Comparison of ENCODE assay signal across 8 mouse cellular contexts in genomic region chr6:112728760-112729422, GRCm38 (mm10). TPM values are rescaled to one million over a fixed set of nuclear protein-coding genes. Genes with fewer than 3 reads are reported as not detected.
DNase-seq lines count a peak whose midpoint lies in the region; ATAC-seq lines count a peak whose summit lies in the region.

No protein-coding gene starts in this region.

- H3K27me3 ChIP-seq in forebrain, embryonic 16.5 days (replicated peaks; ENCODE audit: control insufficient read depth, insufficient read depth, low read length): no peaks in the 10 kb centered on the region
- H3K27me3 ChIP-seq in liver, embryonic 16.5 days (ENCODE audit: control insufficient read depth, insufficient read depth, low read depth, low read length): no peaks in the 10 kb centered on the region
- H3K27me3 ChIP-seq in neural tube, embryonic 11.5 days (ENCODE audit: control insufficient read depth, insufficient read depth, low read length): no peaks in the 10 kb centered on the region

- 2% methylated on average over 17 of the region's 17 CpGs for WGBS in forebrain, embryonic 16.5 days
- WGBS in large intestine, adult 2 months: 7% methylated on average over 17 of the region's 17 CpGs
- 15% methylated on average over 17 of the region's 17 CpGs for WGBS in liver, embryonic 16.5 days (ENCODE audit: insufficient replicate concordance)
- 10% methylated on average over 17 of the region's 17 CpGs for WGBS in neural tube, embryonic 11.5 days

- no peak overlapping the region for H3K4me3 ChIP-seq in forebrain, embryonic 16.5 days (replicated peaks; ENCODE audit: low read length)
- peak overlapping the region; percentile 13; the same call in 1 of the 2 replicates for H3K4me3 ChIP-seq in liver, embryonic 16.5 days (ENCODE audit: low read depth, low read length)
- H3K4me3 ChIP-seq in neural tube, embryonic 11.5 days (ENCODE audit: low read depth, low read length): peak overlapping the region; percentile 8; the same call in 1 of the 2 replicates

- ATAC-seq in forebrain, embryonic 16.5 days: peak; percentile 79
- ATAC-seq in liver, embryonic 16.5 days (ENCODE audit: low read depth): no peak
- ATAC-seq in neural tube, embryonic 11.5 days (ENCODE audit: insufficient read depth, low FRiP score, low TSS enrichment): peak; percentile 67; the same call in 1 of the 2 replicates
- no peak for ATAC-seq in erythroid progenitor cell, adult 5-6 weeks (replicated peaks; ENCODE audit: low FRiP score, poor library complexity, severe bottlenecking)

- H3K9ac ChIP-seq in forebrain, embryonic 16.5 days (replicated peaks; ENCODE audit: low read depth, low read length): no peak overlapping the region
- H3K9ac ChIP-seq in liver, embryonic 16.5 days (ENCODE audit: low read depth, low read length): no peak overlapping the region
- H3K9ac ChIP-seq in neural tube, embryonic 11.5 days (ENCODE audit: low read length): no peak overlapping the region

- peak overlapping the region; percentile 27 for H3K4me2 ChIP-seq in forebrain, embryonic 16.5 days (ENCODE audit: low read length)
- H3K4me2 ChIP-seq in liver, embryonic 16.5 days (ENCODE audit: low read depth, low read length): peak overlapping the region; percentile 28; the same call in 1 of the 2 replicates
- no peak overlapping the region; the same call in 1 of the 2 replicates for H3K4me2 ChIP-seq in neural tube, embryonic 11.5 days (ENCODE audit: low read depth)

- peak overlapping the region; percentile 54 for H3K27ac ChIP-seq in forebrain, embryonic 16.5 days (ENCODE audit: low read length)
- H3K27ac ChIP-seq in liver, embryonic 16.5 days (ENCODE audit: low read length): no peak overlapping the region
- H3K27ac ChIP-seq in neural tube, embryonic 11.5 days (ENCODE audit: low read depth, low read length): no peak overlapping the region

- peaks cover 17% of the 10 kb centered on the region for H3K36me3 ChIP-seq in forebrain, embryonic 16.5 days (ENCODE audit: control insufficient read depth, insufficient read depth)
- H3K36me3 ChIP-seq in liver, embryonic 16.5 days (ENCODE audit: control insufficient read depth, insufficient read depth): no peaks in the 10 kb centered on the region
- H3K36me3 ChIP-seq in neural tube, embryonic 11.5 days (ENCODE audit: control insufficient read depth, insufficient read depth, low read length): peaks cover 13% of the 10 kb centered on the region

- peaks cover 13% of the 10 kb centered on the region for H3K4me1 ChIP-seq in forebrain, embryonic 16.5 days (replicated peaks; ENCODE audit: control insufficient read depth, insufficient read depth, low read length)
- no peaks in the 10 kb centered on the region for H3K4me1 ChIP-seq in liver, embryonic 16.5 days (ENCODE audit: control insufficient read depth, low read depth, low read length)
- 0 out of 2 replicates have a peak, but pooled peaks cover 3% of the 10 kb centered on the region for H3K4me1 ChIP-seq in neural tube, embryonic 11.5 days (ENCODE audit: control insufficient read depth, insufficient read depth, low read length)

- DNase-seq in adrenal gland, postnatal 25 days: peak; percentile 21
- peak; percentile 31 for DNase-seq in heart, postnatal 25 days (ENCODE audit: low spot score)
- DNase-seq in large intestine, adult 2 months (ENCODE audit: low read depth, low spot score): peak; percentile 31
- DNase-seq in neural tube, embryonic 11.5 days (ENCODE audit: low spot score): peak; percentile 81
- peak; percentile 24 to 39 for DNase-seq in thymus, postnatal 36 days

- intact Hi-C loops in heart, postnatal 25 days (cut with DNase I): no loop called here

- H3K9me3 ChIP-seq in forebrain, embryonic 16.5 days (ENCODE audit: control insufficient read depth, low read length): peaks cover 3% of the 10 kb centered on the region; the same call in 1 of the 2 replicates
- no peaks in the 10 kb centered on the region for H3K9me3 ChIP-seq in liver, embryonic 16.5 days (replicated peaks; ENCODE audit: control insufficient read depth, low read length)
- no peaks in the 10 kb centered on the region for H3K9me3 ChIP-seq in neural tube, embryonic 11.5 days (ENCODE audit: control insufficient read depth, low read length)

RNA-seq across cellular contexts. Expression of gene Rad18, which starts 32.4 kb away (rescaled TPM):
- 10.7 and 11.2 TPM in 2 replicates for total RNA-seq in adrenal gland, postnatal 25 days (2021)
- polyA plus RNA-seq in forebrain, embryonic 16.5 days (2015; fragmentation: Nextera tagmentation; extraction: Ambion mirVana): 20.0 and 20.3 TPM in 2 replicates
- 1 to 10 TPM; 1.2 to 1.4 TPM for total RNA-seq in heart, postnatal 25 days (2021)
- polyA plus RNA-seq in large intestine, adult 2 months (2012; rRNA removed): 1.9 and 2.6 TPM in 2 replicates
- 22.6 and 24.4 TPM in 2 replicates for polyA plus RNA-seq in liver, embryonic 16.5 days (2015; fragmentation: Nextera tagmentation; extraction: Ambion mirVana)
- polyA plus RNA-seq in neural tube, embryonic 11.5 days (2014; fragmentation: Nextera tagmentation; extraction: Ambion mirVana): 33.2 and 38.1 TPM in 2 replicates
- total RNA-seq in erythroid progenitor cell, adult 5-6 weeks (2015; ENCODE audit: low replicate concordance): 44.7 and 50.3 TPM in 2 replicates
- 45.6 and 47.0 TPM in 2 replicates for total RNA-seq in erythroid progenitor cell, adult 5-6 weeks (2017; ENCODE audit: low replicate concordance)

Comparison
In these comparisons a context has a peak if more than half of its experiments do, and no peak if none do; other contexts are left out.
1. DNase-seq: peak in every context shown above with its lines; median percentile 81 in neural tube, embryonic 11.5 days; 32 in thymus, postnatal 36 days; 31 in heart, postnatal 25 days; 31 in large intestine, adult 2 months; 21 in adrenal gland, postnatal 25 days.
2. ATAC-seq: peak in forebrain, embryonic 16.5 days (single experiment) and neural tube, embryonic 11.5 days (single experiment); none in liver, embryonic 16.5 days (single experiment) and erythroid progenitor cell, adult 5-6 weeks (single experiment).